Mouse (Mus musculus) central nervous system, embryonic 11.5 days (tissue): ENCODE results near the gene Spata25. TPM values are rescaled to one million over a fixed set of nuclear protein-coding genes. Genes with fewer than 3 reads are reported as not detected.

Experiments used
- polyA plus RNA-seq: library from polyadenylated mRNA; depleted of rRNA; stranded (reverse); fragments of >200 nt; gene quantifications from 2 replicates; pipeline ENCODE4 v1.2.3, GENCODE M21; 2012; rRNA removed

Gene Spata25
- 0.35 TPM in 1 of 2 replicates, not detected in the other for polyA plus RNA-seq

DNA sequence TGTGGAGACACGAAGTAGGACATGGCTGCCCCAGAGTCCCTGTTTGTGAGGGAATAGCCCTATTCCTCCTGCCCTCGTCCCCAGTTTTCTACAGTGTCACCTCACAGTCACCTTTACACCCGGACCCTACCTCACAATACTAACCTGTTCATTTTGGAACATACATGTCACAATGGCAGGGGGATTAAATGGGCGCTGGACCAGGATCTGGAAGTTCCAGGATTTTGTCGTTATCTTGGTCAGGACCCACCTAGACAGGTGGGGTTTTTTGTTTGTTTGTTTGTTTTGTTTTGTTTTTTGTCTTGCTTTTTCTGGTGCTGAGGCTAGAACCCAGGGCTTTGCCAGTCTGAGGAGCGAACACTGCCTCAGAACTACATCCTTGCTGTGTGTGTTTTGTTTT lies at the start of gene Spata25:
Gene Spata25 (minus strand): TSS at position 101 of the 400 bp plus-strand sequence.

GRCm38 (mm10) chr2:164857101-164857821 lies 28.9 kb upstream of the Spata25 start, which contains the start of gene Pltp:
Gene Pltp, minus strand, starts transcription at chr2:164857711.

GRCm38 (mm10) chr2:164833314-164833959 lies 5.1 kb upstream of the Spata25 start, which contains the start of gene Neurl2:
Gene Neurl2, minus strand, starts transcription at chr2:164833456.

GRCm38 (mm10) chr2:164832748-164833301 lies 4.5 kb upstream of the Spata25 start, which contains the start of gene Ctsa:
Gene Ctsa, plus strand, starts transcription at chr2:164832873.

GRCm38 (mm10) chr2:164822636-164823165 lies 5.6 kb downstream of the Spata25 start, which contains the start of gene Zswim1:
Gene Zswim1, plus strand, starts transcription at chr2:164822686.

GRCm38 (mm10) chr2:164804533-164805331 lies 23.6 kb downstream of the Spata25 start, which contains the start of the genes Acot8 and Zswim3:
Gene Acot8, minus strand, starts transcription at chr2:164804882.
Gene Zswim3, plus strand, starts transcription at chr2:164805098.

DNA sequence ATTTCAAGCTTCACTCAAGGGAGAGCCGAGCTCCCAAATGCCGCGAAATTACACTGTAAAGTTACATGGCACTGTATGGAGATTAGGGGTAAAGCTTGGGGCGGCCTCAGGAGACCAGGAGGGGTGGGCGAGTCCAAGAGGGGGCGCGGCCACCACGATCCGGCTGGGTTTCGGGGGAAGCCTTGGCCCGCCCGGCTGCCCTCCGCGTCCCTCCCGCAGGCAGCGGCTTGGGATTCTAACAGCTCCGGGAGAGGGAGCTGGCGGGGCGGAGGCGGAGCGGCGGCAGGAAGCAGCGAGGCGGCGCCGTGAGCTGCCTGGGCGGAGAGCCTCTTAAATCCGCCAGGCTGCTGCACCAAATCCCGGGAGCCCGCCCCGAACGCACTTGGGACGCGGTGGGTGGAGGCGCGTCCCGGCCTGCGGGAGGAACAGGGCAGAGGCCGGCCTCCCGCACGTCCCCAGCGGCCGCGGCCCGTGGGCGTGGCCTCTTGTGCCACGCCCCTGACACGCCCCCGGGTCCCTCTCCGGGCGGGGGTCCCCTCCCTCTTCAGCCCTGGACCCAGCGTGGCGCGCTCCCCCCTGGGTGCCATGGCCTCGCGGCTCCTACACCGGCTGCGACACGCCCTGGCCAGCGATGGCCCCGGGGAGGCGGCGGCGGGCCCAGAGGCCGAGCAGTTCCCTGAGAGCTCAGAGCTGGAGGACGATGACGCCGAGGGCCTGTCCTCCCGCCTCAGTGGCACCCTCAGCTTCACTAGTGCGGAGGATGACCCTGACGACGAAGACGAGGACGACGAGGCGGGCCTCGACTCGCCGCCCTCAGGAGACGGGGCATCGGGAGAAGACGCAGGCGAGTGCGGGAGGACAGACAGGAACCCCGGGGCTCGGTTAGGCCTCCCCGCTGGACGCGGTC lies 42.6 kb downstream of the Spata25 start, which contains the start of gene Snx21:
Gene Snx21 (plus strand): TSS at position 343 of the 907 bp plus-strand sequence.

GRCm38 (mm10) chr2:164779481-164780086 lies 48.8 kb downstream of the Spata25 start, which contains the start of gene Tnnc2:
Gene Tnnc2, minus strand, starts transcription at chr2:164779967.

Other genes starting within 250 kb of the Spata25 start
- 0.06 TPM in 1 of 2 replicates, not detected in the other for gene Wfdc6a, start 243.1 kb downstream of the Spata25 start, polyA plus RNA-seq
- 0.09 TPM in 1 of 2 replicates, not detected in the other for gene Eppin, start 234.9 kb downstream of the Spata25 start, polyA plus RNA-seq
- not detected in 2 replicates for gene Wfdc6b, start 215.0 kb downstream of the Spata25 start, polyA plus RNA-seq
- gene Wfdc8, start 214.9 kb downstream of the Spata25 start, polyA plus RNA-seq = not detected in 2 replicates
- gene Wfdc16, start 189.7 kb downstream of the Spata25 start, polyA plus RNA-seq = not detected in 2 replicates
- 0.30 and 0.42 TPM in 2 replicates for gene Wfdc10, start 172.5 kb downstream of the Spata25 start, polyA plus RNA-seq
- gene Wfdc9, start 172.0 kb downstream of the Spata25 start, polyA plus RNA-seq = not detected in 2 replicates
- not detected in 2 replicates for gene Wfdc11, start 154.4 kb downstream of the Spata25 start, polyA plus RNA-seq
- 0.06 and 0.20 TPM in 2 replicates for gene Wfdc13, start 143.4 kb downstream of the Spata25 start, polyA plus RNA-seq
- gene Spint4, start 130.0 kb downstream of the Spata25 start, polyA plus RNA-seq = not detected in 2 replicates
- gene Spint5, start 113.2 kb downstream of the Spata25 start, polyA plus RNA-seq = not detected in 2 replicates
- 0.35 and 0.89 TPM in 2 replicates for gene Wfdc3, start 82.6 kb downstream of the Spata25 start, polyA plus RNA-seq
- 62.3 and 91.0 TPM in 2 replicates for gene Dnttip1, start 82.6 kb downstream of the Spata25 start, polyA plus RNA-seq
- 340 and 341 TPM in 2 replicates for gene Ube2c, start 58.6 kb downstream of the Spata25 start, polyA plus RNA-seq
- 1.6 and 29.6 TPM in 2 replicates for gene Tnnc2, start 48.6 kb downstream of the Spata25 start, polyA plus RNA-seq
- 9.0 and 10.5 TPM in 2 replicates for gene Snx21, start 42.7 kb downstream of the Spata25 start, polyA plus RNA-seq
- gene Acot8, start 23.7 kb downstream of the Spata25 start, polyA plus RNA-seq = 19.5 and 26.6 TPM in 2 replicates
- gene Zswim3, start 23.4 kb downstream of the Spata25 start, polyA plus RNA-seq = 4.5 and 6.2 TPM in 2 replicates
- 6.0 and 9.0 TPM in 2 replicates for gene Zswim1, start 5.9 kb downstream of the Spata25 start, polyA plus RNA-seq
- 69.6 and 100 TPM in 2 replicates for gene Ctsa, start 4.3 kb upstream of the Spata25 start, polyA plus RNA-seq
- 5.9 and 6.0 TPM in 2 replicates for gene Neurl2, start 4.9 kb upstream of the Spata25 start, polyA plus RNA-seq
- 42.5 and 58.0 TPM in 2 replicates for gene Pltp, start 29.2 kb upstream of the Spata25 start, polyA plus RNA-seq
- 40.0 and 53.1 TPM in 2 replicates for gene Pcif1, start 50.8 kb upstream of the Spata25 start, polyA plus RNA-seq
- 18.2 and 29.1 TPM in 2 replicates for gene Zfp335, start 83.2 kb upstream of the Spata25 start, polyA plus RNA-seq
- 1.2 and 1.6 TPM in 2 replicates for gene Mmp9, start 112.2 kb upstream of the Spata25 start, polyA plus RNA-seq
- gene Slc12a5, start 132.3 kb upstream of the Spata25 start, polyA plus RNA-seq = 12.9 and 13.2 TPM in 2 replicates
- gene Ncoa5, start 206.3 kb upstream of the Spata25 start, polyA plus RNA-seq = 89.9 and 97.7 TPM in 2 replicates
- gene Cd40, start 227.1 kb upstream of the Spata25 start, polyA plus RNA-seq = 7.3 and 10.2 TPM in 2 replicates